Mouse (Mus musculus) forebrain, embryonic 13.5 days (tissue): ENCODE measurements at regions not wholly inside any gene's neighbourhood (a gene's known extent, or its start where the extent isn't known, plus 50 kb on each side); places are given as distances from the start of the nearest gene placed in this dataset.

Source experiments
- ATAC-seq: fragments of 200-750 bp; cut with Nextera tagmentation; 2 replicates; pipeline ENCODE4 v1.8.0; 2017
- H3K27ac ChIP-seq: fragments of 300-500 bp; sonication (generic); 2 replicates; pipeline ENCODE4 v1.5.1; 2015; ENCODE audit warnings: inconsistent platforms, mild to moderate bottlenecking, moderate library complexity
- H3K27me3 ChIP-seq: fragments of 300-500 bp; sonication (generic); 2 replicates; pipeline ENCODE4 v1.6.1; 2015; ENCODE audit warnings: mild to moderate bottlenecking, inconsistent platforms
- H3K36me3 ChIP-seq: fragments of 300-500 bp; sonication (generic); 2 replicates; pipeline ENCODE4 v1.6.1; 2015; ENCODE audit warnings: mild to moderate bottlenecking, inconsistent platforms; ENCODE audit not compliant: poor library complexity, severe bottlenecking
- H3K4me1 ChIP-seq: fragments of 300-500 bp; sonication (generic); 2 replicates; pipeline ENCODE4 v1.6.1; 2015; ENCODE audit warnings: inconsistent platforms
- H3K4me2 ChIP-seq: fragments of 300-500 bp; sonication (generic); 2 replicates; pipeline ENCODE4 v1.6.1; 2015; ENCODE audit warnings: inconsistent platforms, mild to moderate bottlenecking, moderate library complexity
- H3K4me3 ChIP-seq: fragments of 300-500 bp; sonication (generic); 2 replicates; pipeline ENCODE4 v1.5.1; 2015; ENCODE audit warnings: mild to moderate bottlenecking, inconsistent platforms
- H3K9ac ChIP-seq: fragments of 300-500 bp; sonication (generic); 2 replicates; pipeline ENCODE4 v1.6.1; 2015; ENCODE audit warnings: mild to moderate bottlenecking, inconsistent platforms
- H3K9me3 ChIP-seq: fragments of 300-500 bp; sonication (generic); replicated peaks from 2 replicates; pipeline ENCODE4 v1.6.1; 2016; ENCODE audit warnings: inconsistent platforms
- WGBS: fragments of 180-500 bp; shearing (Covaris S2); methylation state at CpG from one replicate; pipeline ENCODE4 v1.1.7; 2015; 5-methylcytosine and 5-hydroxymethylcytosine counted together

GRCm38 (mm10) chr8:86428998-86429651 is 151.4 kb downstream of the Abcc12 start:
- Histone ChIP-seq H3K36me3 (no peaks in the 10 kb centered on the region), H3K9ac (no peak overlapping the region), H3K4me1 (no peaks in the 10 kb centered on the region), H3K4me3 (no peak overlapping the region), H3K27ac (no peak overlapping the region), H3K9me3 (no peaks in the 10 kb centered on the region), H3K4me2 (no peak overlapping the region), H3K27me3 (no peaks in the 10 kb centered on the region)
- 100% methylated on average over 2 of the region's 2 CpGs for WGBS
- ATAC-seq: peak; percentile 43; the same call in 1 of the 2 replicates

GRCm38 (mm10) chr8:86428131-86428530 is 152.4 kb downstream of the Abcc12 start:
- ATAC-seq: no peak
- 45% methylated on average over 5 of the region's 5 CpGs for WGBS
- H3K4me3 ChIP-seq: no peak overlapping the region

GRCm38 (mm10) chr8:86426056-86426455 is 154.4 kb downstream of the Abcc12 start:
- no peak overlapping the region for H3K27ac ChIP-seq
- no peak overlapping the region for H3K4me3 ChIP-seq
- no peak for ATAC-seq
- H3K36me3 ChIP-seq: no peaks in the 10 kb centered on the region
- H3K9ac ChIP-seq: no peak overlapping the region
- no peaks in the 10 kb centered on the region for H3K27me3 ChIP-seq
- 74% methylated on average over 4 of the region's 4 CpGs for WGBS
- no peak overlapping the region for H3K4me2 ChIP-seq
- H3K9me3 ChIP-seq: no peaks in the 10 kb centered on the region
- H3K4me1 ChIP-seq: no peaks in the 10 kb centered on the region

More at GRCm38 (mm10) chr8:86428131-86428530, 152.4 kb downstream of the Abcc12 start:
- Histone ChIP-seq H3K9me3 (no peaks in the 10 kb centered on the region), H3K9ac (no peak overlapping the region), H3K27me3 (no peaks in the 10 kb centered on the region), H3K27ac (no peak overlapping the region), H3K4me2 (no peak overlapping the region), H3K4me1 (no peaks in the 10 kb centered on the region), H3K36me3 (no peaks in the 10 kb centered on the region)

- no peaks in the 10 kb centered on the region for H3K9me3 ChIP-seq
- H3K4me2 ChIP-seq: no peak overlapping the region
- H3K27me3 ChIP-seq: no peaks in the 10 kb centered on the region
- no peaks in the 10 kb centered on the region for H3K4me1 ChIP-seq
- no peak overlapping the region for H3K27ac ChIP-seq
- H3K9ac ChIP-seq: no peak overlapping the region
- ATAC-seq: no peak
- 81% methylated on average over 3 of the region's 3 CpGs for whole genome bisulfite sequencing
- H3K36me3 ChIP-seq: no peaks in the 10 kb centered on the region
- H3K4me3 ChIP-seq: no peak overlapping the region
These were observed 155.1 kb downstream of the Abcc12 start for GRCm38 (mm10) chr8:86425382-86425781.

- H3K4me1 ChIP-seq: peaks cover 7% of the 10 kb centered on the region
- 56% methylated on average over 5 of the region's 5 CpGs for WGBS
These were observed 161.3 kb downstream of the Abcc12 start for GRCm38 (mm10) chr8:86419059-86419651.

GRCm38 (mm10) chr8:86418414-86418981 is 162.0 kb downstream of the Abcc12 start:
- Histone ChIP-seq H3K27me3 (no peaks in the 10 kb centered on the region), H3K4me3 (no peak overlapping the region), H3K9me3 (no peaks in the 10 kb centered on the region), H3K27ac (no peak overlapping the region), H3K9ac (no peak overlapping the region), H3K4me1 (peaks cover 7% of the 10 kb centered on the region), H3K4me2 (no peak overlapping the region), H3K36me3 (no peaks in the 10 kb centered on the region)
- 51% methylated on average over 7 of the region's 7 CpGs for WGBS
- ATAC-seq: no peak

More at GRCm38 (mm10) chr8:86419059-86419651, 161.3 kb downstream of the Abcc12 start:
- no peak overlapping the region for H3K4me2 ChIP-seq
- H3K27me3 ChIP-seq: no peaks in the 10 kb centered on the region
- no peak overlapping the region for H3K9ac ChIP-seq
- no peaks in the 10 kb centered on the region for H3K36me3 ChIP-seq
- no peak overlapping the region for H3K4me3 ChIP-seq
- peak; percentile 82; the same call in 1 of the 2 replicates for ATAC-seq
- H3K9me3 ChIP-seq: no peaks in the 10 kb centered on the region
- H3K27ac ChIP-seq: no peak overlapping the region

GRCm38 (mm10) chr8:86415208-86415607 is 165.3 kb downstream of the Abcc12 start:
- Histone ChIP-seq H3K27ac (no peak overlapping the region), H3K9ac (no peak overlapping the region), H3K4me3 (no peak overlapping the region), H3K9me3 (no peaks in the 10 kb centered on the region), H3K4me2 (no peak overlapping the region), H3K4me1 (peaks cover 7% of the 10 kb centered on the region), H3K27me3 (no peaks in the 10 kb centered on the region), H3K36me3 (no peaks in the 10 kb centered on the region)
- no peak for ATAC-seq
- 86% methylated on average over 2 of the region's 2 CpGs for WGBS

- Histone ChIP-seq H3K4me2 (no peak overlapping the region), H3K27me3 (no peaks in the 10 kb centered on the region), H3K4me3 (no peak overlapping the region), H3K27ac (no peak overlapping the region), H3K9me3 (no peaks in the 10 kb centered on the region), H3K4me1 (no peaks in the 10 kb centered on the region), H3K36me3 (no peaks in the 10 kb centered on the region), H3K9ac (no peak overlapping the region)
- no peak for ATAC-seq
- WGBS: 85% methylated on average over 8 of the region's 8 CpGs
These were observed 169.3 kb downstream of the Abcc12 start for GRCm38 (mm10) chr8:86411232-86411631.

GRCm38 (mm10) chr8:86406196-86406595 is 174.3 kb downstream of the Abcc12 start:
- Histone ChIP-seq H3K4me1 (peaks cover 16% of the 10 kb centered on the region; the same call in 1 of the 2 replicates), H3K4me2 (no peak overlapping the region), H3K27me3 (no peaks in the 10 kb centered on the region), H3K9me3 (no peaks in the 10 kb centered on the region), H3K4me3 (no peak overlapping the region), H3K27ac (no peak overlapping the region), H3K36me3 (no peaks in the 10 kb centered on the region), H3K9ac (no peak overlapping the region)
- no peak for ATAC-seq
- 61% methylated on average over 3 of the region's 3 CpGs for WGBS

GRCm38 (mm10) chr8:86403434-86403833 is 177.1 kb downstream of the Abcc12 start:
- 86% methylated on average over 4 of the region's 4 CpGs for WGBS
- Histone ChIP-seq H3K9ac (no peak overlapping the region), H3K27ac (0 out of 2 replicates have a peak overlapping the region, but pooled peaks have one; percentile 16), H3K4me3 (no peak overlapping the region), H3K27me3 (no peaks in the 10 kb centered on the region), H3K4me1 (peaks cover 16% of the 10 kb centered on the region; the same call in 1 of the 2 replicates), H3K4me2 (no peak overlapping the region), H3K9me3 (0 out of 2 replicates have a peak, but pooled peaks cover 3% of the 10 kb centered on the region), H3K36me3 (no peaks in the 10 kb centered on the region)
- no peak for ATAC-seq

- 0 out of 2 replicates have a peak, but pooled peaks cover 3% of the 10 kb centered on the region for H3K9me3 ChIP-seq
- no peak overlapping the region for H3K4me2 ChIP-seq
- ATAC-seq: no peak
- peaks cover 16% of the 10 kb centered on the region; the same call in 1 of the 2 replicates for H3K4me1 ChIP-seq
- no peak overlapping the region for H3K27ac ChIP-seq
- H3K4me3 ChIP-seq: no peak overlapping the region
- no peaks in the 10 kb centered on the region for H3K36me3 ChIP-seq
- WGBS: 34% methylated on average over 2 of the region's 2 CpGs
- no peak overlapping the region for H3K9ac ChIP-seq
- no peaks in the 10 kb centered on the region for H3K27me3 ChIP-seq
These were observed 178.5 kb downstream of the Abcc12 start for GRCm38 (mm10) chr8:86401946-86402345.

GRCm38 (mm10) chr8:86395121-86395520 is 185.4 kb downstream of the Abcc12 start:
- no peak overlapping the region for H3K4me2 ChIP-seq
- WGBS: 90% methylated on average over 3 of the region's 3 CpGs
- ATAC-seq: no peak
- no peak overlapping the region for H3K4me3 ChIP-seq
- H3K27ac ChIP-seq: no peak overlapping the region
- H3K9me3 ChIP-seq: 0 out of 2 replicates have a peak, but pooled peaks cover 9% of the 10 kb centered on the region
- no peak overlapping the region for H3K9ac ChIP-seq
- H3K4me1 ChIP-seq: peaks cover 12% of the 10 kb centered on the region
- H3K27me3 ChIP-seq: no peaks in the 10 kb centered on the region; the same call in 1 of the 2 replicates
- no peaks in the 10 kb centered on the region for H3K36me3 ChIP-seq
